Mouse (Mus musculus) thymus, adult 2 months (tissue): ENCODE results near the gene E130309D02Rik. TPM values are rescaled to one million over a fixed set of nuclear protein-coding genes. Genes with fewer than 3 reads are reported as not detected.
A peak's percentile ranks its signal among the peaks of the same experiment; 100 is the strongest.

Source experiments
- DNase-seq: peaks from one replicate; pipeline ENCODE4 v3.0.0; 2021
- H3K27ac ChIP-seq: fragments of 200-500 bp; 2 replicates; pipeline ENCODE4 v1.5.1; 2012; ENCODE audit warnings: low read length, control low read depth; ENCODE audit not compliant: control insufficient read depth, insufficient read depth
- H3K27me3 ChIP-seq: fragments of 200-500 bp; 2 replicates; pipeline ENCODE4 v1.6.1; 2012; ENCODE audit warnings: mild to moderate bottlenecking, low read length, moderate library complexity, mixed read lengths; ENCODE audit not compliant: control insufficient read depth, insufficient read depth
- H3K36me3 ChIP-seq: fragments of 200-500 bp; 2 replicates; pipeline ENCODE4 v1.6.1; 2012; ENCODE audit warnings: mild to moderate bottlenecking, low read length, moderate library complexity; ENCODE audit not compliant: control insufficient read depth, insufficient read depth
- H3K4me1 ChIP-seq: fragments of 200-500 bp; replicated peaks from 2 replicates; pipeline ENCODE4 v1.6.1; 2012; ENCODE audit warnings: low read length; ENCODE audit not compliant: control insufficient read depth, insufficient read depth
- H3K4me3 ChIP-seq: fragments of 200-500 bp; 2 replicates; pipeline ENCODE4 v1.5.1; 2012; ENCODE audit warnings: mild to moderate bottlenecking, low read length, control low read depth, moderate library complexity; ENCODE audit not compliant: control insufficient read depth, insufficient read depth
- CTCF ChIP-seq: fragments of 200-500 bp; IDR thresholded peaks from 2 replicates; pipeline ENCODE4 v1.5.1; 2012; ENCODE audit warnings: mild to moderate bottlenecking, control low read depth, low read length, moderate library complexity, borderline replicate concordance; ENCODE audit not compliant: control insufficient read depth, poor library complexity, insufficient read depth; ENCODE audit errors: extremely low read depth
- POLR2A ChIP-seq: fragments of 200-500 bp; IDR thresholded peaks from 2 replicates; pipeline ENCODE4 v1.6.1; 2012; ENCODE audit warnings: mild to moderate bottlenecking, low read length, control low read depth, moderate library complexity; ENCODE audit not compliant: control insufficient read depth, poor library complexity, insufficient read depth; ENCODE audit errors: extremely low read depth
- WGBS: fragments of 180-500 bp; shearing (Covaris S2); methylation state at CpG from one replicate; pipeline ENCODE4 v1.1.7; 2018; 5-methylcytosine and 5-hydroxymethylcytosine counted together
- polyA plus RNA-seq: library from polyadenylated mRNA; depleted of rRNA; stranded (reverse); fragments of >200 nt; gene quantifications from 2 replicates; pipeline ENCODE4 v1.2.3, GENCODE M21; 2012

Gene E130309D02Rik
- polyA plus RNA-seq, 1 experiment, result 65.3 TPM

- H3K27ac ChIP-seq, result no peak overlapping the region
- no peak for DNase-seq
- peaks cover 14% of the 10 kb centered on the region for H3K4me1 ChIP-seq
- no peaks in the 10 kb centered on the region for H3K36me3 ChIP-seq
- WGBS, result 43% methylated on average over 3 of the region's 3 CpGs
- H3K4me3 ChIP-seq, result no peak overlapping the region
- no peaks in the 10 kb centered on the region; the same call in 1 of the 2 replicates for H3K27me3 ChIP-seq
- no peak for TF ChIP-seq POLR2A
- TF ChIP-seq CTCF, result no peak
Observed at GRCm38 (mm10) chr5:143272108-143272507, 43.1 kb downstream of the E130309D02Rik start.

GRCm38 (mm10) chr5:143271642-143272041 lies 43.5 kb downstream of the E130309D02Rik start:
- Histone ChIP-seq H3K4me1 (peaks cover 14% of the 10 kb centered on the region), H3K4me3 (no peak overlapping the region), H3K36me3 (no peaks in the 10 kb centered on the region), H3K27me3 (no peaks in the 10 kb centered on the region; the same call in 1 of the 2 replicates), H3K27ac (no peak overlapping the region)
- TF ChIP-seq POLR2A (no peak), CTCF (no peak)
- 90% methylated on average over 6 of the region's 6 CpGs for WGBS
- no peak for DNase-seq

DNA sequence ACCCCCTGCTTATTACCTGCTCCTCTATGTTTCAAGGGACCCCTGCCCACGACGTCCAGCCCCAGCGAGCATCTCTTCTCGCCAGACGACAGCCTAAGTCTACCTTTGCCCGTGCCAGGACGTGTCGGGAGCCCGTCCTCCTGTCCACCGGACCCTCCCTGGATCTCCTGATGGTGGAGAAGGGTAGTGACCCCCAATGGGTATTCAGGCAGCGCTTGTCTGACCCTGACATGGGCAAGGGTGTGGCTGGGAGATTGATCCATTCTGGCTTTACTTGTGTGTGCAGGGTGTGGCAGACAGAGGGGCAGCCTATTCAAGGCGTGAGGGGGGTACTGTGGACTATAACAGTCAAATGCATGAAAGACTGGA lies 45.0 kb downstream of the E130309D02Rik start:
- H3K36me3 ChIP-seq, result no peaks in the 10 kb centered on the region
- H3K4me3 ChIP-seq, result peak overlapping the region; percentile 65
- no peaks in the 10 kb centered on the region; the same call in 1 of the 2 replicates for H3K27me3 ChIP-seq
- DNase-seq, result no peak
- no peak overlapping the region for H3K27ac ChIP-seq
- 10% methylated on average over 12 of the region's 12 CpGs for WGBS
- H3K4me1 ChIP-seq, result peaks cover 14% of the 10 kb centered on the region
- TF ChIP-seq CTCF (no peak), POLR2A (no peak)

GRCm38 (mm10) chr5:143269363-143270150 lies 45.6 kb downstream of the E130309D02Rik start, which contains the start of gene Zfp316:
Gene Zfp316, minus strand, starts transcription at chr5:143270022.
- DNase-seq, result peak; percentile 33
- H3K36me3 ChIP-seq, result no peaks in the 10 kb centered on the region
- peak within 1 kb of the TSS; percentile 65 for H3K4me3 ChIP-seq
- WGBS, result under 1% methylated on average over 78 of the region's 79 CpGs
- H3K4me1 ChIP-seq, result peaks cover 14% of the 10 kb centered on the region
- no peaks in the 10 kb centered on the region; the same call in 1 of the 2 replicates for H3K27me3 ChIP-seq
- TF ChIP-seq CTCF, result no peak
- no peak for TF ChIP-seq POLR2A
- H3K27ac ChIP-seq, result no peak within 1 kb of the TSS

- H3K27me3 ChIP-seq, result no peaks in the 10 kb centered on the region; the same call in 1 of the 2 replicates
- H3K4me1 ChIP-seq, result peaks cover 14% of the 10 kb centered on the region
- no peaks in the 10 kb centered on the region for H3K36me3 ChIP-seq
- no peak overlapping the region for H3K27ac ChIP-seq
- H3K4me3 ChIP-seq, result peak overlapping the region; percentile 65
- WGBS, result 50% methylated on average over 8 of the region's 8 CpGs
- DNase-seq, result no peak
- TF ChIP-seq POLR2A (no peak), CTCF (no peak)
Observed at GRCm38 (mm10) chr5:143268985-143269362, 46.2 kb downstream of the E130309D02Rik start.

DNA sequence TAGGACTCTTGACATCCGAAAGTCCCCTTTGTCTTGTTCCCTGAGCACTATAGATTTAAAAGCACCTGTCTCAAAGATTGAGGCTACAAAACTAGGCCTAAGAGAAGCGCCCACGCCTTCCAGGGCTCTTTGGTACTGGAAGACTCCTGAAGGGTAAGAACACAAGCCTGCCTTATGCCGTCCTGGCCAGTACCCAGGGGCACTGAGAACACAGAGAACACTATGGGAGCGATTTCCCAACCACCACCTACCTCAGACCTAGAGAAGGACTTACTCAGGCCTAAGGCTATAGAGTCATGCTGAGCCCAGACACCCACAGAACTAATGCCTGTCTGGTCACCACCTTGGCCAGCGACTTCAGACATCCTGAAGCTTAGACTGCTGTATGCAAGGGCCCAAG lies 48.4 kb downstream of the E130309D02Rik start:
- no peaks in the 10 kb centered on the region for H3K36me3 ChIP-seq
- no peaks in the 10 kb centered on the region; the same call in 1 of the 2 replicates for H3K27me3 ChIP-seq
- peaks cover 14% of the 10 kb centered on the region for H3K4me1 ChIP-seq
- DNase-seq, result no peak
- no peak overlapping the region for H3K27ac ChIP-seq
- no peak for TF ChIP-seq POLR2A
- no peak for TF ChIP-seq CTCF
- H3K4me3 ChIP-seq, result no peak overlapping the region
- 91% methylated on average over 6 of the region's 6 CpGs for WGBS
